Mouse (Mus musculus): ENCODE data around the gene Emg1.

- no peak for TF ChIP-seq CHD2 (IDR thresholded peaks at IDR 0.05; ENCODE audit: low read depth, low read length)
- no peak for TF ChIP-seq ZC3H11A (IDR thresholded peaks at IDR 0.05; ENCODE audit: borderline replicate concordance, low read depth, low read length)
- no peak for TF ChIP-seq HCFC1 (IDR thresholded peaks at IDR 0.05; ENCODE audit: borderline replicate concordance, insufficient read depth, low read length)
- no peak for TF ChIP-seq MAFK (IDR thresholded peaks at IDR 0.05; ENCODE audit: insufficient read depth, low read depth, low read length)
Observed at GRCm38 (mm10) chr6:124757909-124758848, 46.2 kb upstream of the Emg1 start.

All from ES-E14 (cell line).